Mouse (Mus musculus): Measurements from ENCODE around the gene Gm21969. TPM values are rescaled to one million over a fixed set of nuclear protein-coding genes. Genes with fewer than 3 reads are reported as not detected.

Gene Gm21969
- total RNA-seq, 2 experiments from 2014 or later, result not detected

DNA sequence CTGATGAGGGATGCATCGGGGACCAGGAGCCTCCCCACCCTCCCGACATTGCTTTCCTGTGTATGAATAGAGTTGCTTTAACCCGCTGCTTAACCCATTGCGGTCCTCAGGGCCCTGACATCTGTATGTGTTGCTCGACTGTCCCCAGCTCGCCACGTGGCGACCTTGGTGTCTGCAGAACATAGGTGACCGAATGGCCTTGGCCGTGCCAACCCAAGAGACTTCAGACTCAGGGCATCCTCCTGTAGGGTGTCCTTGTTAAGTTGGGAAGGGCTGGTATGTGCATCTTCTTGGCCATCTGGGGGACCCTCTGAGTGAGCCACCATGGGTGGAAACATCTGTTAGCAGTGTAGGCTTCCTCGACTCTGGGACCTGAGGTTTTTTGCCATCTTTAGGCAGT is 2.2 kb downstream of the Gm21969 start:
- Histone ChIP-seq H3K4me3 (no peak overlapping the region), H3K27ac (no peak overlapping the region)
- no peak for TF ChIP-seq CTCF (IDR thresholded peaks at IDR 0.05)
- intact Hi-C loops (cut with DNase I), result no loop called here
- no peak for DNase-seq (ENCODE audit: extremely low spot score in 1 of 2, low spot score in 2 of 2)

DNA sequence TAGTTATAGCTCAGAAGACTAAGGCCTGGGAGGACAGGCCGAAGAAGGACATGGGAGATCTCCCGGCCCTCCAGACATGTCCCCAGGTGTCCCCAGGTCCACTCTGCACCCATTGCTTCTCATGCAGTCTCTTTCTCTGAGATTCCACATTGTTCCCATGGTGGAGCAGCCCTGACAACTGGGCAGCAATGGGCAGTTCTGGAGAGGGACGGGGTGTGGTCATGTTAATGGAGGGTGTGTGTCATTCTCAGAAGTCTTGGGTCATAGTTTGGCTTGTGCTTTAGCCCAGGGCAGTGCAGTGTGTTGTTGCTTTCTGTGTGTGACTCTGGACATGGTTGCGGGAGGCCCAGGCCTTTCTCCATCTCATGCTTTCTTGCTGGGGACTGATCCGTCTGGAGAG is 3.7 kb downstream of the Gm21969 start:
- no peak for TF ChIP-seq CTCF (IDR thresholded peaks at IDR 0.05)
- intact Hi-C loops (cut with DNase I), result no loop called here
- Histone ChIP-seq H3K27ac (no peak overlapping the region), H3K4me3 (no peak overlapping the region)
- no peak for DNase-seq (ENCODE audit: extremely low spot score in 1 of 2, low spot score in 2 of 2)

GRCm38 (mm10) chr4:139608975-139609374 is 6.0 kb downstream of the Gm21969 start:
- no peak for TF ChIP-seq CTCF (IDR thresholded peaks at IDR 0.05)
- no peak overlapping the region for H3K27ac ChIP-seq
- intact Hi-C loops (cut with DNase I), result no loop called here
- no peak for DNase-seq (ENCODE audit: extremely low spot score in 1 of 2, low spot score in 2 of 2)
- H3K4me3 ChIP-seq, result no peak overlapping the region

GRCm38 (mm10) chr4:139610954-139611353 is 8.0 kb downstream of the Gm21969 start:
- no peak for TF ChIP-seq CTCF (IDR thresholded peaks at IDR 0.05)
- H3K4me3 ChIP-seq, result no peak overlapping the region
- no peak overlapping the region for H3K27ac ChIP-seq
- no peak for DNase-seq (ENCODE audit: extremely low spot score in 1 of 2, low spot score in 2 of 2)
- intact Hi-C loops (cut with DNase I), result loop anchor here (2.0 kb wide), 2 partner anchors 36 to 140 kb away; no protein-coding TSS in a partner anchor

GRCm38 (mm10) chr4:139611542-139611953 is 8.6 kb downstream of the Gm21969 start:
- TF ChIP-seq CTCF (IDR thresholded peaks at IDR 0.05), result no peak; the same call in 1 of the 2 replicates
- DNase-seq (ENCODE audit: extremely low spot score in 1 of 2, low spot score in 2 of 2), result peak; percentile 69 to 79
- Histone ChIP-seq H3K4me3 (no peak overlapping the region), H3K27ac (no peak overlapping the region)
- intact Hi-C loops (cut with DNase I), result loop anchor here (2.0 kb wide), 2 partner anchors 37 to 141 kb away; no protein-coding TSS in a partner anchor

DNA sequence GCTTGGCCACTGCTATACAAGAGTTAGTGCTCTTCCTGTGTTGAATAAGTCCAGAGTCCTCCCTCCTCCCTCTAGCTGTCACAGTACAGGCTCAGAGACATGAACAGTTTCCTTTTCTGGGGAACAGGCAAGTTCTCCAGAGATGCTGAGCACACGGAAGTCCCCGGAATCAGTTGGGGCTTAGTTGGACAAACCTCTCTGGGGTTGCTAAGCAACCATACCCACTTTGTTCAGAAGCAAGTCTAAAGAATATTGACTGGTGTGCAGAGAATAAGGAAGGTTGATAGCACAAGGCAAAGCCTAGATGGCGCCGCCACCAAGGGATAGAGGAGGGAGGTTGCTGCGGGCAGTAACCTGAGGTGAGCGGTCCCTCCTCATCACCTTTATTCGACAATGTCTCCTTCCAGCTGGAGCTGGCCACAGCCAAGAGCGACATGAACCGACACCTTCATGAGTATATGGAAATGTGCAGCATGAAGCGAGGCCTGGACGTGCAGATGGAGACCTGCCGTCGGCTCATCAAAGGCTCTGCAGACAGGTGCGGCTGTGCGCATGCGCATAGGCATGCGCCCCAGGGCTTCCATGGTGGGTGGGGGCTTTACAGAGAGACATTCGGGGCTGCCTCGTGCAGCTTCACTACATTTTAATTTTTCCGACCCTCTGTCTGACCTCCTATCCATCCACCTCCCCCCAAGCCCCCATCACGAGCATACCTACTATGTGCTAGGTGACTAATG is 11.7 kb downstream of the Gm21969 start:
- no peak overlapping the region for H3K4me3 ChIP-seq
- DNase-seq (ENCODE audit: extremely low spot score in 1 of 2, low spot score in 2 of 2), result no peak
- no peak overlapping the region for H3K27ac ChIP-seq
- no peak for TF ChIP-seq CTCF (IDR thresholded peaks at IDR 0.05)
- intact Hi-C loops (cut with DNase I), result no loop called here

- H3K27ac ChIP-seq, result no peak overlapping the region
- intact Hi-C loops (cut with DNase I), result no loop called here
These were observed 13.5 kb downstream of the Gm21969 start for GRCm38 (mm10) chr4:139616276-139617000.

DNA sequence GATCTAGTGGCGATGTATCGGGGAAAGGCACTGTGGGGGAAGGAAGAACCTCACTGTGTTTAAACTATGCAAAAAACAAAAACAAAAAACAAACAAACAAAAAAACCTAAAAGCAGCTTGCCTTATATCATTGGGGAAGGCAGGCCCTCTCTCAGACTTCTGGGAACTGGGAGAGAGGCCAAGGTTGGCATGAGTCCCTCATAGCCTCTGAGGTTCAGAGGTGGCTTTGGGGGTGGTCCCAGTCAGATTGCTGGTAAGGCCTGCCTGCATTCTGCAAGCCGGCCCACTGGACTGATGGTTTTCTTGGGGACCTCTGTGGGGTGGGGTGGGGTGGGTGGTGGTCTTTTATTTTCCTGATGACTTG is 14.0 kb downstream of the Gm21969 start:
- no peak for TF ChIP-seq CTCF (IDR thresholded peaks at IDR 0.05)
- H3K27ac ChIP-seq, result no peak overlapping the region
- no peak overlapping the region for H3K4me3 ChIP-seq
- intact Hi-C loops (cut with DNase I), result no loop called here
- DNase-seq (ENCODE audit: extremely low spot score in 1 of 2, low spot score in 2 of 2), result no peak

More at GRCm38 (mm10) chr4:139616276-139617000, 13.5 kb downstream of the Gm21969 start:
- no peak for TF ChIP-seq CTCF (IDR thresholded peaks at IDR 0.05)
- no peak overlapping the region; the same call in 1 of the 2 replicates for H3K4me3 ChIP-seq
- DNase-seq (ENCODE audit: extremely low spot score in 1 of 2, low spot score in 2 of 2), result no peak

DNA sequence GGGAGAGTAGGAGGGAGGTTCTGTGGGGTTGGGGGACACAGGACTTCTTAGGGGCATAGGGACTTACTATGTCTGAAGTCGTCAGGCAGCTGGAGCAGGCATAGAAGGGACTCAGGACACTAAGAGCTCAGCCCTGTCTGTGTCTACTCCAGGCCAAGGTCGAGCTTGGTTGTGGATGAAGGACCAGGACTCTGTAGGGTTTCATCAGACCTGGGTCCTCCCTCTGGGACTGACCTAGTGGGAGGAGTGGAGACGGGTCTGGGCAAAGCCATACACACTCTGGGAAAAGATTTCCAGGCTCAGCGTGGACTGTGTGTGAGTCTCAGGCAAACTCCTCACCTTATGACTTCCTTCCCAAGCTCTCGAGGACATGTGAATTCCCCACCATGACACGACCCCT is 16.8 kb downstream of the Gm21969 start:
- Histone ChIP-seq H3K4me3 (no peak overlapping the region), H3K27ac (no peak overlapping the region)
- DNase-seq (ENCODE audit: extremely low spot score in 1 of 2, low spot score in 2 of 2), result no peak
- intact Hi-C loops (cut with DNase I), result no loop called here
- no peak for TF ChIP-seq CTCF (IDR thresholded peaks at IDR 0.05)

DNA sequence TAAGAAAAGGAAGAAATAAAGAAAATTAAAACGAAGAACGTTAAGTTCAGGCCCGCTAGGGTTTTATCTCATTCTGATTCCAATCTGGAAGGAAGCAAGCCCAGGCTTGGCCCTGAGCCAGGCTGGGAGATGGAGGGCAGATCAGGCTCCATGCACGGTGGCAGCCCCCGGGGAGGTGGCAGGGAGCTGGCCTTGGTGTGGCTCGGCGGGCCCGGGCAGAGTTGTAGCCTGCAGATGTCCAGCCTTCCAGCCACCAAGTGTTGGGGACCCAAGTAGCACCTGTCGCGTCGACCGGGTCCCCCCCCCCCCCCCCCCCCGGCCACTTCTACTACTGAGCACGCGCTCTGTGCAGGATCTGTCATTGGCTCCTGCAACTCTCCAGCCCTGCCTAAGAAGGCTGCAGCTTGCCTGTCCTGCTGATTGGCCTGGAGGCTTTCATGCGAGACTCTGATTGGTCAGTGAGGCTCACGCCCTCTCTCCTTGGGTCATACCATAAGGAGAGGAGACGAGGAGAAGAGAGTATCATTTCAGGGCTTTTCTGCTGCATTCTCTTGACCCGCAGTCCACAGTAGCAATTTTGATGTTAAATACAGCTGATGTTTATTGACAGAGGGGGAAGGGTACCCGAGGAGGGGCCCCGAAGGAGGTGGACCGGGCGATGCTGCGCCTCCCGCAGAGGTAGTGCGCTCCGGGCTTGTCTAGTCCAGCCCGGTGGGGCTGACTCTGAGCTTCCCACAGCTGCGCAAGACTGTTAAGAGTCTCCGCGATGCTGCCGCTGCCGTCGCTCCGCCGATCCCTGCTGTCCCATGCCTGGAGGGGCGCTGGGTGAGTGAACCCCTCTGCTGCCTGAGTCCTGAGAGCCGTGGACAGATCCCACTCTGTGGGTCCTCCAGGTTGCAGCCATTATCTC is 19.6 kb downstream of the Gm21969 start, which contains the start of gene Aldh4a1:
Gene Aldh4a1, plus strand, starts transcription at position 494 of the 910 bp plus-strand sequence.
- DNase-seq (ENCODE audit: extremely low spot score in 1 of 2, low spot score in 2 of 2), result peak; percentile 79 to 87

DNA sequence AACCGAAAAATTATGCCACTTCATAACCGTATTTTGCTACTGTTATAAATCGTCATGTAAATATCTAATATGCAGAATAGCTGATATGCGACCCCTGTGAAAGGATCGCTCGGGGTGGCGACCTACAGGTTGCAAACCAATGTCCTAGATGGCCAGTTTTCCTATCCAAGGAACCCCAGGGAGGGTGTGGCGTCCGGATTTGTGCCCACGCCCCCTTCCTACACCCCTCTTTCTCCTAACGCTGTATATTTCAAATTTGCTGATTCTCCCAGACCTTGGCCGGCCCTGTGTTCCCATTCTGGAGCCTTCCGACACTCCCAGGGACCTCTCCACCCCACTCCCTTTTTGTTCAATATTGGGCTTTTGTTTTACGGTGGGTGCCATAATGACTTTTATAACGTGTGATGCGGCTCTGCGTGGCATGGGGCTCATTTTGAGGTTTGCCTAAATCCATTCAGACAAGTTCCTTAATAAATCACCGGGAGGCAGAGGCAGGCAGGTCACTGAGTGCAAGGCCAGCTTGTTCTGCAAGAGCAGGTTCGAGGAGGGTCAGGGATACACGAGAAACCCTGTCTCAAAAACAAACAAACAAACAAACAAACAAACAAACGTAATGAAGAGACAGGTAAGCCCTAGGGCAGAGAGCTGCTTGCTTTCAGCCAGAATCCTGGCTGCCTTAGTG is 20.6 kb downstream of the Gm21969 start:
- H3K27ac ChIP-seq, result peak overlapping the region; percentile 100
- peak overlapping the region; percentile 67 for H3K4me3 ChIP-seq
- no peak for TF ChIP-seq CTCF (IDR thresholded peaks at IDR 0.05)
- DNase-seq (ENCODE audit: extremely low spot score in 1 of 2, low spot score in 2 of 2), result no peak
- intact Hi-C loops (cut with DNase I), result no loop called here

More for the DNA sequence above, 19.6 kb downstream of the Gm21969 start, which contains the start of gene Aldh4a1:
- H3K27ac ChIP-seq, result peak within 1 kb of the TSS; percentile 100
- peak; percentile 3 for TF ChIP-seq CTCF (IDR thresholded peaks at IDR 0.05)
- intact Hi-C loops (cut with DNase I), result no loop called here
- peak within 1 kb of the TSS; percentile 67 for H3K4me3 ChIP-seq
